Mouse (Mus musculus) kidney, postnatal 10 days (tissue): Measurements from ENCODE around the gene Rimbp3.

Source experiments
- DNase-seq: peaks from one replicate; pipeline ENCODE4 v3.0.0; 2021; ENCODE audit warnings: mixed read lengths

Gene Rimbp3

DNA sequence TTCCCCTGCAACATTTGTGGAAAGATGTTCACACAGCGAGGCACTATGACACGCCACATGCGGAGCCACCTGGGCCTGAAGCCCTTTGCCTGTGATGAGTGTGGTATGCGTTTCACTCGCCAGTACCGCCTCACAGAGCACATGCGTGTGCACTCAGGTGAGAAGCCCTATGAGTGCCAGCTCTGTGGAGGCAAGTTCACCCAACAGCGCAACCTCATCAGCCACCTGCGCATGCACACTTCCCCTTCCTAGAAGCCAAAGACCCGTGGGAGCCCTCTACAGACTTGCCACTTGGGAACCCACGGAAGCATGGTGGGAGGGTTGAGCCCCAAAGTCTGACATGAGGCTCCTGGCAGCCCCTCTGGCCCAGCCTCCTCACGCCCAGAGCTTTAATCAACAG is 50.5 kb downstream of the Rimbp3 start:
- no peak for DNase-seq

DNA sequence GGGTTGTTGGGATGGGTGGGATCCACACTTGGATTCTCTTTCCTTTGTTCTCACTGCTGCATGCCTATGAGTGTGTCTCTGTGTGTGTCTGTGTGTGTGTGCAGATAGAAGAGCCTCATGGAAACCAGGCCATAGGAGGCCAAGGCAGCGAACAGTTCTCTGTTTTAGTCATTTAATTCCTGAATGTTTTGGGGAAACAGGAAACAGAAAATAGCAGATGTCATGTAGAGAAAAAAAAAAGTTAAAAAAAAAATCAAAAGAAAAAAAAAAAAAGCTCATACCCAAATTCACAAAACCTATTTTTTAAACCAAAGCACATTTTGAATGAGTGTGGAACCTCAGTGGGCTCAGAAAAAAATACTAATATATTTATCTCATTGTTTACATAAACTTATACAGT is 52.9 kb downstream of the Rimbp3 start:
- no peak for DNase-seq
